Mouse (Mus musculus) embryonic fibroblast, embryonic 13.5 days (primary cell): ENCODE data around the gene Nedd1. TPM values are rescaled to one million over a fixed set of nuclear protein-coding genes. Genes with fewer than 3 reads are reported as not detected.
A peak's percentile ranks its signal among the peaks of the same experiment; 100 is the strongest.

ENCODE experiments used
- H3K27ac ChIP-seq: 2 replicates; pipeline ENCODE4 v1.5.1; 2012; ENCODE audit warnings: low read length, control low read depth, inconsistent platforms; ENCODE audit not compliant: insufficient read depth
- H3K4me1 ChIP-seq: 2 replicates; pipeline ENCODE4 v1.6.1; 2011; ENCODE audit warnings: low read length; ENCODE audit not compliant: control insufficient read depth, insufficient read depth
- H3K4me3 ChIP-seq: 2 replicates; pipeline ENCODE4 v1.5.1; 2011; ENCODE audit warnings: mild to moderate bottlenecking, control low read depth, low read length; ENCODE audit not compliant: insufficient read depth
- CTCF ChIP-seq: IDR thresholded peaks from 2 replicates; pipeline ENCODE4 v1.5.1; 2011; ENCODE audit warnings: mild to moderate bottlenecking, control low read depth, low read length, moderate library complexity, borderline replicate concordance; ENCODE audit not compliant: insufficient read depth
- POLR2A ChIP-seq: IDR thresholded peaks from 2 replicates; pipeline ENCODE4 v1.6.1; 2011; ENCODE audit warnings: low read depth, mild to moderate bottlenecking, control low read depth, low read length, moderate library complexity
- polyA plus RNA-seq: library from polyadenylated mRNA; stranded (reverse); fragments of >200 nt; gene quantifications from 2 replicates; pipeline ENCODE4 v1.2.4, GENCODE M21; 2011; ENCODE audit warnings: low read depth; ENCODE audit not compliant: missing spikeins, insufficient read length

Gene Nedd1
- polyA plus RNA-seq: 27.0 and 30.0 TPM in 2 replicates

GRCm38 (mm10) chr10:92721771-92722619 lies at the start of gene Nedd1:
Nedd1 (minus strand) TSS chr10:92722420.
- H3K27ac ChIP-seq: peak within 1 kb of the TSS; percentile 4; the same call in 1 of the 2 replicates
- TF ChIP-seq POLR2A (peak; percentile 83), CTCF (no peak)
- H3K4me3 ChIP-seq: peak within 1 kb of the TSS; percentile 96
- no peaks in the 10 kb centered on the region for H3K4me1 ChIP-seq

GRCm38 (mm10) chr10:92754359-92754758 lies 32.1 kb upstream of the Nedd1 start:
- TF ChIP-seq POLR2A (no peak), CTCF (no peak)
- Histone ChIP-seq H3K4me3 (no peak overlapping the region), H3K4me1 (no peaks in the 10 kb centered on the region), H3K27ac (no peak overlapping the region)

- TF ChIP-seq CTCF: no peak
- H3K4me3 ChIP-seq: no peak overlapping the region
- H3K4me1 ChIP-seq: no peaks in the 10 kb centered on the region
- no peak overlapping the region for H3K27ac ChIP-seq
Observed at GRCm38 (mm10) chr10:92730339-92730738, 8.1 kb upstream of the Nedd1 start.

GRCm38 (mm10) chr10:92728723-92729122 lies 6.5 kb upstream of the Nedd1 start:
- TF ChIP-seq POLR2A (no peak), CTCF (no peak)
- Histone ChIP-seq H3K27ac (no peak overlapping the region), H3K4me3 (no peak overlapping the region), H3K4me1 (no peaks in the 10 kb centered on the region)

GRCm38 (mm10) chr10:92722620-92722988 lies 384 bp upstream of the Nedd1 start:
- H3K4me1 ChIP-seq: no peaks in the 10 kb centered on the region
- no peak overlapping the region for H3K27ac ChIP-seq
- TF ChIP-seq CTCF: no peak
- no peak for TF ChIP-seq POLR2A
- H3K4me3 ChIP-seq: peak overlapping the region; percentile 96

GRCm38 (mm10) chr10:92699032-92699431 lies 23.2 kb downstream of the Nedd1 start:
- H3K4me1 ChIP-seq: no peaks in the 10 kb centered on the region
- TF ChIP-seq CTCF (no peak), POLR2A (no peak)
- no peak overlapping the region for H3K27ac ChIP-seq
- H3K4me3 ChIP-seq: no peak overlapping the region

- no peak overlapping the region for H3K27ac ChIP-seq
Observed at GRCm38 (mm10) chr10:92675056-92675455, 47.2 kb downstream of the Nedd1 start.

GRCm38 (mm10) chr10:92671906-92672305 lies 50.3 kb downstream of the Nedd1 start:
- Histone ChIP-seq H3K4me3 (no peak overlapping the region), H3K4me1 (no peaks in the 10 kb centered on the region), H3K27ac (no peak overlapping the region)
- TF ChIP-seq CTCF (no peak), POLR2A (no peak)

More at GRCm38 (mm10) chr10:92675056-92675455, 47.2 kb downstream of the Nedd1 start:
- TF ChIP-seq POLR2A: no peak
- TF ChIP-seq CTCF: no peak
- no peaks in the 10 kb centered on the region for H3K4me1 ChIP-seq
- no peak overlapping the region for H3K4me3 ChIP-seq

GRCm38 (mm10) chr10:92665287-92665686 lies 56.9 kb downstream of the Nedd1 start:
- H3K4me1 ChIP-seq: no peaks in the 10 kb centered on the region
- TF ChIP-seq POLR2A (no peak), CTCF (no peak)
- H3K4me3 ChIP-seq: no peak overlapping the region
- no peak overlapping the region for H3K27ac ChIP-seq

- TF ChIP-seq CTCF: no peak
- Histone ChIP-seq H3K4me1 (no peaks in the 10 kb centered on the region), H3K27ac (no peak overlapping the region), H3K4me3 (no peak overlapping the region)
Observed at GRCm38 (mm10) chr10:92653266-92653665, 69.0 kb downstream of the Nedd1 start.
